Mouse (Mus musculus) heart, embryonic 12.5 days (tissue): ENCODE measurements around the gene Tapbp. TPM values are rescaled to one million over a fixed set of nuclear protein-coding genes. Genes with fewer than 3 reads are reported as not detected.
"Not testable (repeated sequence)": the region's sequence is repeated elsewhere in the genome, so short reads cannot be mapped to it uniquely, and the experiment has no call there.

ENCODE experiments used
- ATAC-seq: fragments of 200-750 bp; cut with Nextera tagmentation; 2 replicates; pipeline ENCODE4 v1.8.0; 2017; ENCODE audit warnings: moderate TSS enrichment, moderate library complexity; ENCODE audit not compliant: insufficient number of reproducible peaks, low FRiP score
- H3K27ac ChIP-seq: fragments of 300-500 bp; sonication (generic); 2 replicates; pipeline ENCODE4 v1.5.1; 2016; ENCODE audit warnings: mild to moderate bottlenecking, moderate library complexity; ENCODE audit not compliant: poor library complexity, severe bottlenecking
- H3K27me3 ChIP-seq: fragments of 300-500 bp; sonication (generic); replicated peaks from 2 replicates; pipeline ENCODE4 v1.6.1; 2016; ENCODE audit warnings: mild to moderate bottlenecking, moderate library complexity
- H3K36me3 ChIP-seq: fragments of 300-500 bp; sonication (generic); 2 replicates; pipeline ENCODE4 v1.6.1; 2016; ENCODE audit warnings: mild to moderate bottlenecking, moderate library complexity
- H3K4me1 ChIP-seq: fragments of 300-500 bp; sonication (generic); replicated peaks from 2 replicates; pipeline ENCODE4 v1.6.1; 2016; ENCODE audit warnings: mild to moderate bottlenecking
- H3K4me2 ChIP-seq: fragments of 300-500 bp; sonication (generic); 2 replicates; pipeline ENCODE4 v1.6.1; 2016; ENCODE audit warnings: mild to moderate bottlenecking, moderate library complexity
- H3K4me3 ChIP-seq: fragments of 300-500 bp; sonication (generic); 2 replicates; pipeline ENCODE4 v1.5.1; 2016; ENCODE audit warnings: mild to moderate bottlenecking
- H3K9ac ChIP-seq: fragments of 300-500 bp; sonication (generic); 2 replicates; pipeline ENCODE4 v1.6.1; 2016; ENCODE audit warnings: mild to moderate bottlenecking, moderate library complexity
- H3K9me3 ChIP-seq: fragments of 300-500 bp; sonication (generic); replicated peaks from 2 replicates; pipeline ENCODE4 v1.6.1; 2016; ENCODE audit warnings: mild to moderate bottlenecking, moderate library complexity
- WGBS: fragments of 180-500 bp; shearing (Covaris S2); methylation state at CpG from one replicate; pipeline ENCODE4 v1.1.7; 2016; 5-methylcytosine and 5-hydroxymethylcytosine counted together
- polyA plus RNA-seq: library from polyadenylated mRNA; unstranded; fragments of >200 nt; fragmentation: Nextera tagmentation; extraction: Ambion mirVana; gene quantifications from 2 replicates; pipeline ENCODE4 v1.2.1, GENCODE M21; 2016

Tapbp gene
- 29.4 and 32.5 TPM in 2 replicates for polyA plus RNA-seq

GRCm38 (mm10) chr17:33915671-33916250, at the start of gene Tapbp, which contains the start of gene Zbtb22:
Gene Tapbp (plus strand): TSS chr17:33915899.
Gene Zbtb22 (plus strand): TSS chr17:33915904.
- H3K27me3 ChIP-seq: no peaks in the 10 kb centered on the region
- H3K9ac ChIP-seq: peak within 1 kb of the TSS; percentile 78
- H3K4me3 ChIP-seq: peak within 1 kb of the TSS; percentile 71
- H3K9me3 ChIP-seq: no peaks in the 10 kb centered on the region
- WGBS: 0% methylated on average over 33 of the region's 34 CpGs
- peak within 1 kb of the TSS; percentile 84 for H3K27ac ChIP-seq
- H3K4me2 ChIP-seq: peak within 1 kb of the TSS; percentile 79
- peaks cover 58% of the 10 kb centered on the region for H3K36me3 ChIP-seq
- ATAC-seq: peak; percentile 87
- peaks cover 37% of the 10 kb centered on the region for H3K4me1 ChIP-seq

GRCm38 (mm10) chr17:33873537-33873936, 42.2 kb upstream of the Tapbp start, which contains the start of gene Gm7029:
Gene Gm7029 (plus strand): TSS chr17:33873837.
- WGBS: 73% methylated on average over 5 of the region's 12 CpGs
- H3K27me3 ChIP-seq, H3K4me1 ChIP-seq, ATAC-seq, H3K4me2 ChIP-seq, H3K27ac ChIP-seq, H3K9me3 ChIP-seq, H3K9ac ChIP-seq, H3K4me3 ChIP-seq: not testable (repeated sequence)
- H3K36me3 ChIP-seq: peaks cover 31% of the 10 kb centered on the region

GRCm38 (mm10) chr17:33874411-33874810, 41.3 kb upstream of the Tapbp start:
- Histone ChIP-seq H3K9ac (no peak overlapping the region), H3K9me3 (no peaks in the 10 kb centered on the region), H3K4me2 (no peak overlapping the region), H3K4me1 (no peaks in the 10 kb centered on the region), H3K27me3 (no peaks in the 10 kb centered on the region), H3K27ac (no peak overlapping the region), H3K4me3 (no peak overlapping the region), H3K36me3 (peaks cover 38% of the 10 kb centered on the region)
- 68% methylated on average over 11 of the region's 11 CpGs for WGBS
- ATAC-seq: peak; percentile 45; the same call in 1 of the 2 replicates

GRCm38 (mm10) chr17:33875797-33876196, 39.9 kb upstream of the Tapbp start:
- H3K9ac ChIP-seq, H3K27me3 ChIP-seq, ATAC-seq, H3K9me3 ChIP-seq, H3K4me2 ChIP-seq, H3K27ac ChIP-seq, H3K4me3 ChIP-seq, H3K4me1 ChIP-seq: not testable (repeated sequence)
- H3K36me3 ChIP-seq: peaks cover 49% of the 10 kb centered on the region
- 87% methylated on average over 5 of the region's 5 CpGs for WGBS

- not testable (repeated sequence) for H3K27me3 ChIP-seq, ATAC-seq, H3K27ac ChIP-seq, H3K9ac ChIP-seq, H3K9me3 ChIP-seq, H3K4me3 ChIP-seq, H3K4me2 ChIP-seq
- Histone ChIP-seq H3K36me3 (peaks cover 62% of the 10 kb centered on the region), H3K4me1 (peaks cover 19% of the 10 kb centered on the region)
- 89% methylated on average over 11 of the region's 11 CpGs for WGBS
Observed at GRCm38 (mm10) chr17:33884320-33884719, 31.4 kb upstream of the Tapbp start.

- not testable (repeated sequence) for H3K4me3 ChIP-seq, H3K27me3 ChIP-seq, ATAC-seq, H3K9ac ChIP-seq, H3K9me3 ChIP-seq, H3K27ac ChIP-seq
- Histone ChIP-seq H3K4me1 (peaks cover 20% of the 10 kb centered on the region), H3K36me3 (peaks cover 34% of the 10 kb centered on the region), H3K4me2 (peak overlapping the region; percentile 75)
- WGBS: 27% methylated on average over 2 of the region's 2 CpGs
Observed at GRCm38 (mm10) chr17:33887802-33888201, 27.9 kb upstream of the Tapbp start.

- H3K9ac ChIP-seq, H3K27ac ChIP-seq, H3K9me3 ChIP-seq, H3K27me3 ChIP-seq, ATAC-seq: not testable (repeated sequence)
- peak overlapping the region; percentile 6; the same call in 1 of the 2 replicates for H3K4me3 ChIP-seq
- H3K4me1 ChIP-seq: peaks cover 20% of the 10 kb centered on the region
- peaks cover 30% of the 10 kb centered on the region for H3K36me3 ChIP-seq
- H3K4me2 ChIP-seq: peak overlapping the region; percentile 75
Observed at GRCm38 (mm10) chr17:33888230-33888629, 27.5 kb upstream of the Tapbp start.

GRCm38 (mm10) chr17:33889941-33890532, 25.7 kb upstream of the Tapbp start:
- peak overlapping the region; percentile 75 for H3K4me2 ChIP-seq
- not testable (repeated sequence) for H3K27me3 ChIP-seq, H3K9me3 ChIP-seq
- H3K36me3 ChIP-seq: peaks cover 18% of the 10 kb centered on the region
- H3K4me3 ChIP-seq: peak overlapping the region; percentile 92
- peak; percentile 23; the same call in 1 of the 2 replicates for ATAC-seq
- WGBS: under 1% methylated on average over 38 of the region's 44 CpGs
- H3K9ac ChIP-seq: peak overlapping the region; percentile 86
- H3K4me1 ChIP-seq: peaks cover 20% of the 10 kb centered on the region
- H3K27ac ChIP-seq: peak overlapping the region; percentile 88; the same call in 1 of the 2 replicates

GRCm38 (mm10) chr17:33890533-33891059, 25.1 kb upstream of the Tapbp start, which contains the start of gene Kifc1:
Gene Kifc1 (minus strand): TSS chr17:33890661.
- H3K9ac ChIP-seq: peak within 1 kb of the TSS; percentile 86
- peaks cover 20% of the 10 kb centered on the region for H3K4me1 ChIP-seq
- H3K4me3 ChIP-seq: peak within 1 kb of the TSS; percentile 92
- H3K27ac ChIP-seq: peak within 1 kb of the TSS; percentile 88; the same call in 1 of the 2 replicates
- 0 out of 2 replicates have a peak, but pooled peaks cover 2% of the 10 kb centered on the region for H3K27me3 ChIP-seq
- H3K36me3 ChIP-seq: peaks cover 14% of the 10 kb centered on the region
- 0% methylated on average over 49 of the region's 49 CpGs for WGBS
- peak within 1 kb of the TSS; percentile 75 for H3K4me2 ChIP-seq
- H3K9me3 ChIP-seq: no peaks in the 10 kb centered on the region
- ATAC-seq: peak; percentile 97

GRCm38 (mm10) chr17:33891357-33891756, 24.3 kb upstream of the Tapbp start:
- no peak overlapping the region for H3K9ac ChIP-seq
- H3K36me3 ChIP-seq: peaks cover 7% of the 10 kb centered on the region
- no peaks in the 10 kb centered on the region for H3K9me3 ChIP-seq
- H3K27ac ChIP-seq: no peak overlapping the region
- H3K27me3 ChIP-seq: 0 out of 2 replicates have a peak, but pooled peaks cover 2% of the 10 kb centered on the region
- 57% methylated on average over 2 of the region's 2 CpGs for WGBS
- no peak overlapping the region for H3K4me2 ChIP-seq
- peaks cover 20% of the 10 kb centered on the region for H3K4me1 ChIP-seq
- ATAC-seq: no peak
- no peak overlapping the region for H3K4me3 ChIP-seq

GRCm38 (mm10) chr17:33891892-33892291, 23.8 kb upstream of the Tapbp start:
- H3K27ac ChIP-seq, H3K9ac ChIP-seq, H3K27me3 ChIP-seq, H3K4me2 ChIP-seq, ATAC-seq, H3K9me3 ChIP-seq, H3K4me3 ChIP-seq, H3K36me3 ChIP-seq: not testable (repeated sequence)
- WGBS: 68% methylated on average over 6 of the region's 6 CpGs
- peaks cover 20% of the 10 kb centered on the region for H3K4me1 ChIP-seq
